In genomic region chr19:56856455-56856854, GRCm38 (mm10) we compare ENCODE assay signal across 20 mouse cellular contexts. TPM values are rescaled to one million over a fixed set of nuclear protein-coding genes. Genes with fewer than 3 reads are reported as not detected.
DNase-seq lines count a peak whose midpoint lies in the region; ATAC-seq lines count a peak whose summit lies in the region.
"Had no signal": no experiment of that assay in that cellular context is flagged by ENCODE, and none has a peak within 500 bp of the region (broad histone marks: within the 10 kb centered on the region; RNA-seq: fewer than 3 reads in every experiment).

No protein-coding gene starts in this region.

- peaks cover 18% of the 10 kb centered on the region for H3K4me1 ChIP-seq in heart, embryonic 10.5 days
- peaks cover 4 to 8% of the 10 kb centered on the region in 2 experiments; a peak in 1 of 4 replicates for H3K4me1 ChIP-seq in heart, embryonic 14.5 days (ENCODE audit: control insufficient read depth in 2 of 2, insufficient read depth in 2 of 2, low read length in 2 of 2)
- H3K4me1 ChIP-seq: forebrain, embryonic 13.5 days; midbrain, embryonic 12.5 days had no signal

- 25% methylated on average over 5 of the region's 5 CpGs for WGBS in heart, embryonic 10.5 days
- 19% methylated on average over 5 of the region's 5 CpGs for WGBS in heart, embryonic 14.5 days

- intact Hi-C loops in heart, postnatal 25 days (cut with DNase I) = no loop called here

- no peak overlapping the region for H3K4me3 ChIP-seq in heart, embryonic 10.5 days
- no peak overlapping the region for H3K4me3 ChIP-seq in heart, embryonic 14.5 days (ENCODE audit: control insufficient read depth in 1 of 2, insufficient read depth in 1 of 2, low read depth in 1 of 2, low read length in 2 of 2)
- H3K4me3 ChIP-seq: forebrain, embryonic 13.5 days; hindbrain, embryonic 10.5 days; midbrain, embryonic 12.5 days had no signal

- peak overlapping the region; percentile 59 for H3K27ac ChIP-seq in heart, embryonic 10.5 days
- no peak overlapping the region; a peak in 1 of 4 replicates for H3K27ac ChIP-seq in heart, embryonic 14.5 days (replicated peaks in 1 of 2; ENCODE audit: control insufficient read depth in 1 of 2, insufficient read depth in 1 of 2, low read depth in 2 of 2, low read length in 2 of 2)
- H3K27ac ChIP-seq: forebrain, embryonic 13.5 days; hindbrain, embryonic 10.5 days; macrophage; midbrain, embryonic 12.5 days had no signal

- H3K9ac ChIP-seq in heart, embryonic 14.5 days (ENCODE audit: low read length) = no peak overlapping the region
- H3K9ac ChIP-seq: forebrain, embryonic 13.5 days; midbrain, embryonic 12.5 days had no signal

- no peak overlapping the region for H3K4me2 ChIP-seq in heart, embryonic 14.5 days (ENCODE audit: low read length)
- H3K4me2 ChIP-seq: forebrain, embryonic 13.5 days; midbrain, embryonic 12.5 days had no signal

- ATAC-seq in heart, embryonic 14.5 days (ENCODE audit: insufficient number of reproducible peaks, insufficient read depth, low FRiP score, low read depth) = peak; percentile 75
- ATAC-seq: forebrain, embryonic 13.5 days had no signal

- no peaks in the 10 kb centered on the region for H3K9me3 ChIP-seq in heart, embryonic 10.5 days
- H3K9me3 ChIP-seq in heart, embryonic 14.5 days (ENCODE audit: control insufficient read depth, low read length) = no peaks in the 10 kb centered on the region
- H3K9me3 ChIP-seq: forebrain, embryonic 13.5 days; midbrain, embryonic 12.5 days had no signal

- no peaks in the 10 kb centered on the region for H3K36me3 ChIP-seq in heart, embryonic 10.5 days
- H3K36me3 ChIP-seq in heart, embryonic 14.5 days (ENCODE audit: control insufficient read depth, insufficient read depth, low read length) = no peaks in the 10 kb centered on the region
- H3K36me3 ChIP-seq: hindbrain, embryonic 10.5 days; midbrain, embryonic 12.5 days had no signal

- DNase-seq in heart, embryonic 10.5 days (ENCODE audit: low spot score) = no peak
- no peak for DNase-seq in heart, postnatal 25 days (ENCODE audit: low spot score)
- peak; percentile 36 for DNase-seq in lung, postnatal 10 days
- no peak for DNase-seq in lung, postnatal 36 days
- no peak for DNase-seq in retina, postnatal 1 day
- DNase-seq in adrenal gland, postnatal 10 days = no peak
- DNase-seq: adrenal gland, postnatal 36 days; cerebellum, adult 8-10 months; gastrocnemius, postnatal 36 days; kidney, adult 18-20 months; kidney, postnatal 4 days; liver; right cerebral cortex, postnatal 4 days; thymus, adult 2 months had no signal

- H3K27me3 ChIP-seq in heart, embryonic 10.5 days (ENCODE audit: insufficient read depth, poor library complexity, severe bottlenecking) = no peaks in the 10 kb centered on the region
- no peaks in the 10 kb centered on the region for H3K27me3 ChIP-seq in heart, embryonic 14.5 days (ENCODE audit: control insufficient read depth, insufficient read depth, low read length)
- H3K27me3 ChIP-seq: forebrain, embryonic 13.5 days; midbrain, embryonic 12.5 days had no signal

RNA-seq across cellular contexts. Expression of gene Vwa2, which starts 17.6 kb away (rescaled TPM):
- 0.38 and 1.9 TPM in 2 replicates for polyA plus RNA-seq in heart, embryonic 10.5 days (2016; fragmentation: Nextera tagmentation; extraction: Ambion mirVana)
- not detected for total RNA-seq in heart, postnatal 25 days (2021)
- polyA plus RNA-seq in heart, embryonic 14.5 days (2014; fragmentation: Nextera tagmentation; extraction: Ambion mirVana) = 0.11 TPM in 1 of 2 replicates, not detected in the other
- total RNA-seq in adrenal gland, postnatal 10 days (2021) = not detected
- total RNA-seq: adrenal gland, postnatal 36 days; common myeloid progenitor, adult 5-6 weeks; gastrocnemius, postnatal 36 days had no signal
- polyA plus RNA-seq: macrophage had no signal

RNA-seq across cellular contexts. Expression of gene Tdrd1, which starts 30.4 kb away (rescaled TPM):
- 1.0 TPM in 2 replicates for polyA plus RNA-seq in heart, embryonic 10.5 days (2016; fragmentation: Nextera tagmentation; extraction: Ambion mirVana)
- total RNA-seq in heart, postnatal 25 days (2021) = under 1 TPM in 1 of 2 experiments, not detected in 1; 0.06 TPM
- 0.47 and 0.93 TPM in 2 replicates for polyA plus RNA-seq in heart, embryonic 14.5 days (2014; fragmentation: Nextera tagmentation; extraction: Ambion mirVana)
- under 1 TPM in 1 of 2 experiments, not detected in 1; 0.12 TPM for total RNA-seq in adrenal gland, postnatal 10 days (2021)
- total RNA-seq: common myeloid progenitor, adult 5-6 weeks; gastrocnemius, postnatal 36 days had no signal
- polyA plus RNA-seq: macrophage had no signal

RNA-seq across cellular contexts. Expression of gene Ccdc186, which starts 34.5 kb away (rescaled TPM):
- 14.7 and 15.2 TPM in 2 replicates for polyA plus RNA-seq in heart, embryonic 10.5 days (2016; fragmentation: Nextera tagmentation; extraction: Ambion mirVana)
- total RNA-seq in heart, postnatal 25 days (2021) = 10 to 100 TPM; 26.0 to 30.7 TPM
- 19.2 and 20.4 TPM in 2 replicates for polyA plus RNA-seq in heart, embryonic 14.5 days (2014; fragmentation: Nextera tagmentation; extraction: Ambion mirVana)
- 10 to 100 TPM; 19.9 to 20.0 TPM for total RNA-seq in adrenal gland, postnatal 10 days (2021)
